Mouse (Mus musculus): ENCODE measurements around the gene Slc1a2. TPM values are rescaled to one million over a fixed set of nuclear protein-coding genes. Genes with fewer than 3 reads are reported as not detected.
A peak's percentile ranks its signal among the peaks of the same experiment; 100 is the strongest.

Gene Slc1a2
- polyA plus RNA-seq, 1 experiment from 2014 or later, result 0.36 TPM

DNA sequence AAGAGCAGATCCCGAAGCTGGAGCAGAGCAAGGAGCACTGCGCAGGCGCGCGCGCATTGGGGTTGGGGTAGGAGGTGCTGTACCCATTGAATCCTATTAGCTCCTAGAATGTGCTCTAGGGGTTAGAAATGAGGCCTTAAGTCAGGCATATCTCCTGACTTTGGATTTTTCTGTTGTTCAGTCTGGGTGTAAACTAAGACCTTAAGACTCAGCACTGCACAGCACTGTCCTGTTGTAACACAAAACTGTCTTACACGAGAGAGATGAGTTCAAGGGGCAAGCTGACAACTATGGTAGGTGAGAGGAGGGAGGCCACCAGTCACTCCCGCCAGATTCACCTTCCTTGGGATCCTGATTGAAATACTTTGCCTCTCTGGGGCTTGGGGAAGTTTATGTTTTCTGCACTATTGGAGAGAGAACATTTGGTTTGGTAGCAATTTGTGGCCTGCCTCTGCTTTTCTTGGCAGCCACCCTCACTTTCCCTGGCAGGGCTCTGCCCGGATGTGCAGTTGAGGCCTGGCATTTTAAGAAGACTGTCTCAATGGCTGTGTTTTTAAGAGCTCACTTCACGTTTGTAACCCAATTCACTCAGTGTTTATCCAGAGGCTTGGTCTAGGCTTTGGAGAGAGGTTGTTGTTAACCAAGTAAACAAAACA lies 9.5 kb upstream of the Slc1a2 start:
- Histone ChIP-seq H3K9ac (no peak overlapping the region), H3K27ac (no peak overlapping the region), H3K9me3 (no peaks in the 10 kb centered on the region), H3K4me2 (replicated peaks) (no peak overlapping the region), H3K27me3 (replicated peaks) (no peaks in the 10 kb centered on the region), H3K36me3 (no peaks in the 10 kb centered on the region), H3K4me1 (replicated peaks) (no peaks in the 10 kb centered on the region), H3K4me3 (replicated peaks) (no peak overlapping the region)
- ATAC-seq, result no peak
- WGBS, result 78% methylated on average over 10 of the region's 10 CpGs

DNA sequence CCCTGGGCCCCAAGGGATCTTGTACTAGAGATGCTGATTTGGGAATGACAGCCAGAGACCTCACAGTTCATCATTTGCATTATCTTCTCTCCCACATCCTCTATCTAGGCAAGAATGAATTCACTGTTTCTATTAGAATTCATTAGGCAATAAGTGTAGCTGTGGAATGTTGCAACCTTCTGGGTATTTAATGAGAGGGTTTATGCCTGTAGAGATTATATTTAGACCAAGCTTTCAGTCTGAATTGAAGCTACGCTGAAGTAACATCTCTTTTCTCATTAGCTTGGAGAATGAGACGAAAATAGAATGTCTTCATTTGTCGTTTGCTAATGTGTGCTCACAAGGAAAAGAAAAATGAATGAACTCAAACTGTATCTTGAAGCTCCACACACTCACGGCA lies 8.1 kb upstream of the Slc1a2 start:
- no peaks in the 10 kb centered on the region for H3K27me3 ChIP-seq (replicated peaks)
- H3K4me2 ChIP-seq (replicated peaks), result no peak overlapping the region
- H3K9me3 ChIP-seq, result no peaks in the 10 kb centered on the region
- no peaks in the 10 kb centered on the region for H3K4me1 ChIP-seq (replicated peaks)
- no peak for ATAC-seq
- H3K4me3 ChIP-seq (replicated peaks), result no peak overlapping the region
- 79% methylated on average over 4 of the region's 4 CpGs for WGBS
- no peak overlapping the region for H3K27ac ChIP-seq
- no peaks in the 10 kb centered on the region for H3K36me3 ChIP-seq
- no peak overlapping the region for H3K9ac ChIP-seq

DNA sequence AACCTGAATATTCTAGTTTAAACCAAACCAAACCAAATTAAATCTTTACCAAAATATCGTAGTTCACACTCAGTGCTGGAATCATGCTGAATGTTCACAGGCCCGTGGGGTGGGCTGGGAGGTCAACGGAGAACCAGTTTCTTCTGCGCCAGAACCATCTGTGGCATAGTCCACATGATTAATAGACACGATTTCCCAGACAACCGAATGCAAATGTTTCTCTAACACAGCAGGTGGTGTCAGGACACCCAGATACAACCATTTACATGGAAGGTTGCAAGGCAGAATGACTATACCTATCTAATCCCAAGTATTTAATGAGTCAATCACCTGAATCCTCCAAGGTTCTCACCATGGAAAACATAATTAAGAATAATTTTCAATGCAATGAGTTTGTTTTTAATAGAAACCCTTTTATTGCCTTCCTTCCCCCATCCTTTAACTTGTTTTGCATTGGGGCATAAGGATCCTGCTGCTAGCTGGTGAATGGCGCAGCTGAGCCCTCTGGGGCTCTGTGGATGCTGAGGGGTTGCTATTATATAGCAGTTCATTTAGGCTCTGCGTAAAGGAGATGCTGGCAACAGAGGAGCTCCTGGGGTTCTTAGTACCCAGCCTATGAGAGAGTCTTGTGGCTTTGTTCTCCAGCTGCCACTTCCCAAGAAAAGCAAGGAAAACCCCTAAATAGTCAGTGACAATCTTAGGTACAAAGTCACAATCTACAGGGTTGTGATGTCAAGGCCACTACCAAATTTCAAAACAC lies 2.3 kb upstream of the Slc1a2 start:
- Histone ChIP-seq H3K9me3 (no peaks in the 10 kb centered on the region), H3K4me3 (replicated peaks) (no peak overlapping the region), H3K36me3 (no peaks in the 10 kb centered on the region), H3K27me3 (replicated peaks) (peaks cover 33% of the 10 kb centered on the region), H3K27ac (no peak overlapping the region), H3K4me2 (replicated peaks) (no peak overlapping the region), H3K4me1 (replicated peaks) (peaks cover 6% of the 10 kb centered on the region; the same call in 1 of the 2 replicates), H3K9ac (no peak overlapping the region)
- 70% methylated on average over 8 of the region's 8 CpGs for WGBS
- no peak for ATAC-seq

DNA sequence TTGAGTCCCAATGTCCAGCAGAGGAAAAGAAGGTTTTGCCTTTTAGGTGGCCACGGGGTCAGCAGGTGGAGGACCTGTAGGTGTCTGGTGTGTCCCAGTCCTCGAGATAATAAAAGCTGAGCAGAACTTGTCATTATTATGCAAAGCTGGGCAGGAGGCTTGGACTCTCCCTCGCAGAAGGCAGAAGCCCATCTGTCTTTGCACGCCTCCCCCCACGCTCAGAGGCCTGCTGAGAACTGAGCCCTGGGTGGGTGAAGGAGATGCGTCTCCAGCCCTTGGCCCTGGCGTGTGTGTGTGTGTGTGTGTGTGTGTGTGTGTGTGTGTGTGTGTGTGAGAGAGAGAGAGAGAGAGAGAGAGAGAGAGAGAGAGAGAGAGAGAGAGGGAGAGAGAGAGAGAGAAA lies 733 bp upstream of the Slc1a2 start:
- H3K27ac ChIP-seq, result no peak overlapping the region
- 25% methylated on average over 7 of the region's 7 CpGs for WGBS
- H3K4me2 ChIP-seq (replicated peaks), result peak overlapping the region; percentile 96
- H3K36me3 ChIP-seq, result no peaks in the 10 kb centered on the region
- H3K27me3 ChIP-seq (replicated peaks), result peaks cover 33% of the 10 kb centered on the region
- H3K9me3 ChIP-seq, result no peaks in the 10 kb centered on the region
- peaks cover 6% of the 10 kb centered on the region; the same call in 1 of the 2 replicates for H3K4me1 ChIP-seq (replicated peaks)
- no peak overlapping the region for H3K9ac ChIP-seq
- no peak overlapping the region for H3K4me3 ChIP-seq (replicated peaks)
- ATAC-seq, result no peak

DNA sequence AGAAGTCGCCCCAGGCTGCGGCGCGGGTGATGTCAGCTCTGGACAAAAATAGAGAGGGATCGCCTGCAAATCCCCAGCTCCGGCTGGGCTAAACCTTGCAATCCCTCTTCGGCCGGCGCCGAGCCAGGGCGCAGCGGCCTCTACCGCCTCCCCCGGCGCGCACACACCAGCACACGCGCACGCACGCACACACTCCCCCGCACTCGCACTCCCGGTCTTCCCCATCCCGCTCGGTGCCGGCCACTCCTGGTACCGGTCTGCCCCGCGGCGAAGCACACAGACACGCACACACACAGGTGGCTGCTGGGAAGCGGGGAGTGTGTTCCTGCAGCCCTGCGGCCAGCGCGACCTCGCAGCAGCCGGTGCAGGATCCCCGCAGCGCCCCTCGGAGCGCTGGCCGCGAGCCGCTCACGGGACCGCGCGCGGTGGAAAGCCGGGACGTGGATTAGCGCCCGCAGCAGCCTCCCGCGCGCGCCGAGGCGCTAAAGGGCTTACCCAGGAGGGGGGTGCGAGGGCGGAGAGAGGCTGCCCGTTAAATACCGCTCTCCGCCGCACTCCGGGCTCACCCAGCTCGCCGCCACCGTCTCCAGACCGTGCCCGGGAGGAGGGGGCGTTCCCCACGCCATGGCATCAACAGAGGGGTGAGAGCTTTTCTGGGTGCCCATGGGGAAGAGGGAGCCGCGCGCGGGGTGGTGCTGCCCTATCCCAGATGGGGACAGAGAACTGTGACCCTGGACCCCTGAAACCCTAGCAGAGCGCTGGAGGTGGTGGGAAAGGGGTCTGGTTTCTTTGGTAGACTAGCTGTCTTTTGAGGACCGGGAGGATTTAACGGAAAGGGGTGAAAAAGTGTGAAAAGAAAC lies 432 bp downstream of the Slc1a2 start:
- under 1% methylated on average over 79 of the region's 80 CpGs for WGBS
- Histone ChIP-seq H3K4me1 (replicated peaks) (peaks cover 6% of the 10 kb centered on the region; the same call in 1 of the 2 replicates), H3K36me3 (no peaks in the 10 kb centered on the region), H3K4me2 (replicated peaks) (peak overlapping the region; percentile 96), H3K4me3 (replicated peaks) (peak overlapping the region; percentile 63), H3K27ac (no peak overlapping the region), H3K9me3 (no peaks in the 10 kb centered on the region), H3K27me3 (replicated peaks) (peaks cover 33% of the 10 kb centered on the region), H3K9ac (peak overlapping the region; percentile 48)
- peak; percentile 88 for ATAC-seq

DNA sequence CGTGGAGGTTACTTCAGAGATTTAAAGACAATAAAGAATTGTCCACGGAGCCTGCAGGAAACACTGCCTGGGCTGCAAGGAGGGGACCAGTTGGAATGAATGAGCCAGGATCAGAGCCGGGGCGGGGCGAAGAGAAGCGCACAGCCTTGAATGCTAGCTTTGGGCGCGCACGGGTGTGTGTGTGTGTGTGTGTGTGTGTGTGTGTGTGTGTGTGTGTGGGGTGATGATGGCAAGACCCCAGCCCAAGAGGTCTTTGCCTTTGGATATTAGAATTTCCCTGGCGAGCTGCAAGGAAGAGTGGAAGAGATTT lies 1.0 kb downstream of the Slc1a2 start:
- Histone ChIP-seq H3K36me3 (no peaks in the 10 kb centered on the region), H3K4me3 (replicated peaks) (peak overlapping the region; percentile 63), H3K4me2 (replicated peaks) (peak overlapping the region; percentile 96), H3K4me1 (replicated peaks) (peaks cover 6% of the 10 kb centered on the region; the same call in 1 of the 2 replicates), H3K27me3 (replicated peaks) (peaks cover 33% of the 10 kb centered on the region), H3K9ac (no peak overlapping the region), H3K9me3 (no peaks in the 10 kb centered on the region), H3K27ac (no peak overlapping the region)
- 2% methylated on average over 10 of the region's 10 CpGs for WGBS
- no peak for ATAC-seq

DNA sequence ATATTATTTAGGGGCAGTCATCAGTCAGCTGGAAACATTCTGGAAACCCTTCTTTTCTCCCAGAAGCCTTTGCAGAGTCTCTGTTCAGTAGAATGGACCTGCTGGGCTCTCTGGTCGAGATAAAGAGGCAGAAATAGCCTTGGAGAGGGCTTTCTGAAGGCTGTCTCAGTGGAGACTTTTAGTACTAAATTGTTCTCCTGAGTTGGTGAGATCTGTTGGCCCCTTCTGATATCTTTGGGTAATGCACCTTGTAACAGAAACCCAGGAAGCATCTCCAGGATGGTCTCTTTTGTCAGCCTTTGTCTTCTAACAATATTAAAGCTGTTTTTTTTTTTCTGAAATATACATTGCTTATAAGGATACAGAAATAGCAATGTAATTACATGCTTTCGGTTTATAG lies 2.6 kb downstream of the Slc1a2 start:
- WGBS, result 63% methylated on average over 2 of the region's 2 CpGs
- peaks cover 33% of the 10 kb centered on the region for H3K27me3 ChIP-seq (replicated peaks)
- no peak for ATAC-seq

DNA sequence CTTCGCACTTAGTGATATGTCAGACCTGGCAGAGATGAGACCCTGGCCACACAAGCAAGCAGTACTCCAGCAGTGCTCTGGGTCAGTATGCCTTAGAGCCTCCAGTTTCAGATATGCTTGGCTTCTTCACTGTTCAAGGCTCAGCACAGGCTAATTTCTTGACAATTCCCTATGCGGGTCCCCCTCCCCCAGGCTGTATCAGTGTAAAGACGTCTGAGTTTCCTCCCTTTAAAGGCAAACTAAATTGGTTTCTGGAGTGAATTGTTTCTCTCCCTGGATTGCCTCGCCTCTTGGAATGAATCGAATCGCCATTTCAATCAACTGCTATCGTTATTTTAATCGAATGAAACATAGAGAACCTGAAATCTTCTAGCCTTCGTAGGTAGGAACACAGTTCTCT lies 4.5 kb downstream of the Slc1a2 start:
- peaks cover 25% of the 10 kb centered on the region for H3K27me3 ChIP-seq (replicated peaks)
- ATAC-seq, result no peak
- H3K27ac ChIP-seq, result no peak overlapping the region
- H3K9me3 ChIP-seq, result no peaks in the 10 kb centered on the region
- no peak overlapping the region for H3K4me3 ChIP-seq (replicated peaks)
- H3K4me1 ChIP-seq (replicated peaks), result peaks cover 6% of the 10 kb centered on the region; the same call in 1 of the 2 replicates
- H3K36me3 ChIP-seq, result no peaks in the 10 kb centered on the region
- 63% methylated on average over 9 of the region's 9 CpGs for WGBS
- H3K4me2 ChIP-seq (replicated peaks), result no peak overlapping the region
- H3K9ac ChIP-seq, result no peak overlapping the region

More for the DNA sequence above, 2.6 kb downstream of the Slc1a2 start:
- Histone ChIP-seq H3K9ac (no peak overlapping the region), H3K9me3 (no peaks in the 10 kb centered on the region), H3K4me2 (replicated peaks) (no peak overlapping the region), H3K4me1 (replicated peaks) (peaks cover 6% of the 10 kb centered on the region; the same call in 1 of the 2 replicates), H3K36me3 (no peaks in the 10 kb centered on the region), H3K4me3 (replicated peaks) (no peak overlapping the region), H3K27ac (no peak overlapping the region)

DNA sequence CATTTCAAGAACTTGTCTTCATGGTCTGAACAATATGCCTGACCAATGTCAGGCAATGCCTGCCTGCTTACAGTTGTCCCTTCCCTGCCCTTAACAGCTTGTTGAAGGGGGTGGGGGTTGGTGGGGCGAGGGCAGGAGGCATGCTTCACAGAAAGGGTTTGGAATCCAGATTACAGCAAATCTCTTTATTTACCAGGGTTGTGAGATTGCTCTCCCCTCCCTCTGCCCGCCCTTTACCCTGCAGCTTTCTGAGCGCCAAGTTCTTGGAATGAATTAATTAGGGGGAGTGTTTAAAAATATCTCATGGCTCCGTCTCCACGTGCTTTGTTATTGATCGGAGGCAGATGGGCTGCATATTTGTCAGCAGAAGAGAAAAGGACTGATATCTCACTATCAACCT lies 4.9 kb downstream of the Slc1a2 start:
- H3K4me1 ChIP-seq (replicated peaks), result peaks cover 3% of the 10 kb centered on the region; the same call in 1 of the 2 replicates
- H3K27ac ChIP-seq, result no peak overlapping the region
- no peak for ATAC-seq
- H3K9me3 ChIP-seq, result no peaks in the 10 kb centered on the region
- no peak overlapping the region for H3K4me3 ChIP-seq (replicated peaks)
- H3K27me3 ChIP-seq (replicated peaks), result peaks cover 22% of the 10 kb centered on the region
- no peaks in the 10 kb centered on the region for H3K36me3 ChIP-seq
- 24% methylated on average over 6 of the region's 6 CpGs for WGBS
- no peak overlapping the region for H3K9ac ChIP-seq
- H3K4me2 ChIP-seq (replicated peaks), result no peak overlapping the region

DNA sequence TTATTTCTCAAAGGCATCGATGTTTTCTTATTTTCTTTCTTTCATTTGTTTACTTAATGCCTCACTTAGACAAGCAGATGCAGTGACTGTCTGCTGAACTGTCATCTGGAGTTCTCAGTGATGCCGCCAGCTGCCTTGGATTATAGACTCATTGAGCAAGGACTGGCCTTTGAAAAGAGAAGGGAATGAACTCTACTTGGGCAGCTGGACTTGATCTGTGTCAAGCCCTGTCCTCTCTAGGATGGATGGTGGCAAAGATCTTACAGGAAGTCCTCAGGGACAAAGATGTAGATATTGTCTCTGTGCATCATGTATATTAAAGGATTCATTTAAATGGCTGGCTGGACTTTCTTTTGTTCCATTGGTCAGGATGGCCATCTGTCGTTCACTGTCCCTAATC lies 5.4 kb downstream of the Slc1a2 start:
- H3K4me1 ChIP-seq (replicated peaks), result peaks cover 3% of the 10 kb centered on the region; the same call in 1 of the 2 replicates
- H3K4me2 ChIP-seq (replicated peaks), result no peak overlapping the region
- no peak overlapping the region for H3K4me3 ChIP-seq (replicated peaks)
- WGBS, result 61% methylated on average over 3 of the region's 3 CpGs
- H3K27ac ChIP-seq, result no peak overlapping the region
- no peaks in the 10 kb centered on the region for H3K36me3 ChIP-seq
- H3K27me3 ChIP-seq (replicated peaks), result peaks cover 19% of the 10 kb centered on the region
- ATAC-seq, result no peak
- H3K9ac ChIP-seq, result no peak overlapping the region
- no peaks in the 10 kb centered on the region for H3K9me3 ChIP-seq

DNA sequence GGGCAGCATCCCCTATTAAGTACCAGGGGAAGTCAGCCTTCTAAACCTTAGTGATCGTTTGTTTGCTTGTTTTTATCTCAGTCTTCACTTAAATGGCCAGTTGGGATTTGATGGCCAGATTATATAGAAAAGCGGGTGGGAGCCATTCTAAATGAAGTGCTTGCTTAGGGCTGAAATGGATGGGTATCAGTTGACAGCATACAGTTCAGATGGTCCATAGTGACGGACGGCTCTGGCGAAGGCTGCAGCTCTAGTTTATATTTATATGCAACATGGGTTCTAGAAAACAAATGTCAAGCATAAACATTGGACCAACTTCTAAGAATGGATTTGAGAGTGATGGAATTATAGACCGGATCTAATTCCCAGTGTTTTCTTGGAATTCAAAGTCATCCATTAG lies 9.5 kb downstream of the Slc1a2 start:
- no peak for ATAC-seq
- 74% methylated on average over 6 of the region's 6 CpGs for WGBS
- no peak overlapping the region for H3K4me2 ChIP-seq (replicated peaks)
- H3K4me3 ChIP-seq (replicated peaks), result no peak overlapping the region
- H3K9me3 ChIP-seq, result no peaks in the 10 kb centered on the region
- H3K36me3 ChIP-seq, result no peaks in the 10 kb centered on the region
- H3K4me1 ChIP-seq (replicated peaks), result no peaks in the 10 kb centered on the region
- no peak overlapping the region for H3K27ac ChIP-seq
- no peaks in the 10 kb centered on the region for H3K27me3 ChIP-seq (replicated peaks)
- no peak overlapping the region for H3K9ac ChIP-seq

DNA sequence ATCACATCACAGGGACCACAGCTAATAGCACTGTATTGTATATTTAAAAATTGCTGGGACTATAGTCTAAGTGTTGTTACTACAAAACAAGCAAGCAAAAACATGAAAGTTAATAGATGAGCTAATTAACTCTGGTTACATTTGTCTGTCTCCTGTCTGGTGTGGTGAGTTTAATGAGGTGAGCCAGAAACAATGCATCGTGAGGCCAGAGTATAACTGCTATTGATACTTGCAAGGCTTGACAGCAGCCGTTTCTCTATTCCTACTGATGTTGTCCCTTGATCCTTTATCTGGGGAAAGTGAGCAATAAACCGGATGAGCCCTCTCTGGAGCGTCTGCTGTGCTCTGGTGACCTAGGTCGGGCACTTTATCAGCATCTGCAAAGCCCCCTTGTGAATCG lies 11.1 kb downstream of the Slc1a2 start:
- WGBS, result 15% methylated on average over 6 of the region's 6 CpGs
- Histone ChIP-seq H3K27me3 (replicated peaks) (no peaks in the 10 kb centered on the region), H3K9me3 (no peaks in the 10 kb centered on the region), H3K4me2 (replicated peaks) (no peak overlapping the region), H3K9ac (no peak overlapping the region), H3K4me3 (replicated peaks) (no peak overlapping the region), H3K36me3 (no peaks in the 10 kb centered on the region), H3K4me1 (replicated peaks) (no peaks in the 10 kb centered on the region), H3K27ac (no peak overlapping the region)
- ATAC-seq, result no peak

Data from intestine, embryonic 15.5 days (tissue).